Mouse (Mus musculus) T-helper 17 cell (primary cell): ENCODE results near the gene Gm4737.
"Not testable (repeated sequence)": the region's sequence is repeated elsewhere in the genome, so short reads cannot be mapped to it uniquely, and the experiment has no call there.

ENCODE experiments used
- in situ Hi-C, 2 experiments: fragments of 300-600 bp; cut with MboI, MseI; formaldehyde crosslinking; loops; 1 replicate in 1 of 2; 2 replicates in 1 of 2; pipeline ENCODE4 v1.15.1; 2025; ENCODE audit warnings: high pct_unique_total_duplicates in 2 of 2

The Gm4737 gene

DNA sequence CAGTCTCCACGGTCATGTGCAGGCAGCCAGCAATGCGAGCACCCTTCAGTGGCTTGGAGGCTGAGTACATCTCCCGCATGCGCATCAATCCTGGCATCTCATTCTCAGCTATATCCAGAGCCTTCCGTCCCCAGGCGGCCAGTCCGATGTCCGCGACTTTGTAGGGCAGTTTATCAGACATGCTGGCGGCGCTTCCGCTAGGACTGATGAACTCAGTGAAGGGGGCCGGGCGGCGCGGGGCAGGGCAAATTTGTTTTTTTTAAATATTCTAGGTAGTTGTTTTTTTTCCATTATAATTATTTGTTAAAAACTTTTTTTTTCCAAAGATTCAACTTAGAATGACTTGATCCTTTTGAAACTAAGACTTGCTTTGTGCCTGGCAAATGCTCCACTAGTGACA is at the start of gene Gm4737:
TSS of gene Gm4737 (minus strand) at position 246 of the 400 bp plus-strand sequence.
- in situ Hi-C loops, result not testable (repeated sequence)

DNA sequence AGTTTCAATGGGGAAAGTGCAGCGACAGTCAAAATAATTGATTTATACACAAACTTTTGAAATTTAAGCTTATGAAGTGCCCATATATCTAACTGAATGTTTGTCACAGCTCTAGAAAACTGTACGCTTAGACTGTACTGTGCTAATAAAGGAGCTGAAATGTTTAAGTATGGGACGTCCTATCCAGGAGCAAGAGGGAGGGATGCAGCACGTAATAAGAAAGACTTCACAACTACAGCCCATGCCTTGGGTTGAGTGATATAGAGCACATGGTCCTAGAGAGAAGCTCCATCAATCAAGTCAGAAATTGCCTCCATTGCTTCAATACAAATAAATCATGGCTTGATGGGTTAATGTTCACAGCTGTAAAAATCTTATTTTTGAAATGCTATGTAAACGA is 40.9 kb upstream of the Gm4737 start:
- in situ Hi-C loops, result no loop called here

DNA sequence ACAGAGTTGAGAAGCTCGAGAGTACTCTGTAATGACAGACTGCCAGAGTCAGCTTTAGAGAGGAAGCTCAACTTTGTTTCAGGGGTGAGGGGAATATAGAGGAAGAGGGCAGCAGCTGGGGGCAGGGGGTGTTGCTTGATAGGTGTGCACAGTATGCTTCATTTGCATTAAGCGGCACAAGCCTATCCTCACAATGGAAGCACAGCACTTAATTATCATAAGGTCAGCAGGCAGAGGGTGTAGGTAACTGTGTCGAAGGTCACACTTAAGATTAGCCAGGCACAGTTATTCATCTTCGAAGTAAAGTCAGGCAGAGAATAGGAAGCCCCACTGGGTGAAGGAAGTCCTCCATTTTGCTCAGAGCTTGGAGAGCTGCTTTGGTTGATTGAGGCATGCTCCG is 28.2 kb upstream of the Gm4737 start:
- in situ Hi-C loops, result loop anchor here in 1 of 2 experiments (5.0 to 10.0 kb wide), 2 partner anchors 64 to 1528 kb away; no protein-coding TSS in a partner anchor

DNA sequence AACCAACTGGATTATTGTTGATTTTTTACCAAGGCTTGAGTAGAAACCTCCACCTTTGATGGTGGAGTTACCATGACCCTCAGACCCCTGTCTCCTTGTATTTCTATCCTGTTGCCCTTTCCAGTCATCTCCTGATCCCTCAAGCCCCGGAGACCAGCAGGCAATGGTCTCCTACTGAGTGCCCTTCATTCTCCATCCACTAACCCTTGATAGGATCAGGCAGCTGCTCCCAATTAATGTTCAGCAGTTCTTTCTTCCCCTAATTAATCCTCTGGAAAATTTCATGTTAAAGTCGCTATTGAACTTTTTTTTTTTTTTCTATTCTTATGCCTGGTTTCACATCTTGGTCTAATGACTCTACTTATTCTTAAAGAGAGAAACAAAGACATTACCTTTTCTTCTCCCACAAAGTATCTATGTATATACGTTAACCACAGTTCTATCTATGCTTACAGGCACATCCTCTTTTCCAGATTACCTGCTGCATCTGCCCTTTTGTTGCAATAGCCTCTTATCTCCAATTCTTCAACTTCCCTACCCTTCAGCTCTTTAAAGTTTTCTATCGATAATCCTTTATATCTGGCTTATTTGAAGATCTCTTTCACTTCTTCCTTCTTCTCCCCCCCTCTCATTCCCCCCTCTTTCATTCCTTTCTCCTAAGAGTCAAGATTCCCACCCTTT is 23.4 kb upstream of the Gm4737 start:
- in situ Hi-C loops, result no loop called here

DNA sequence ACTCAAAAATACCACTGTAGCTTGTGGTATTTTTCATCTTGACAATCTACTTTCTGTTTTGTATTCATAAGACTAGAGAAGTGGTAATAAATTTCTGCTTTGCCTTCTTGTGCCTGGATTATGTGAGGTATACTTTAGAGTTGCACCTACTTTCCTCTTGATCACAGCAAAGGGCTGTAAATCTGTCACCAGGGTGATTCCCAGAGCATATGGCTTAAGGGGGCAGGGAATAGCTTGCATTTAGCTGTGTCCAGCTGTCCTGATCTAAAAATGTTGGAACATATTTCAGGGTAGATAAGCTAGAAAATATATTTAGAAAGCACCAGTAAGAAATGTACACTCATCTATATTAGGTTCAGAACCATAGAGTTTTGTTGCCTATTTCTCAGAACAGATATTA is 18.2 kb upstream of the Gm4737 start:
- in situ Hi-C loops, result no loop called here

DNA sequence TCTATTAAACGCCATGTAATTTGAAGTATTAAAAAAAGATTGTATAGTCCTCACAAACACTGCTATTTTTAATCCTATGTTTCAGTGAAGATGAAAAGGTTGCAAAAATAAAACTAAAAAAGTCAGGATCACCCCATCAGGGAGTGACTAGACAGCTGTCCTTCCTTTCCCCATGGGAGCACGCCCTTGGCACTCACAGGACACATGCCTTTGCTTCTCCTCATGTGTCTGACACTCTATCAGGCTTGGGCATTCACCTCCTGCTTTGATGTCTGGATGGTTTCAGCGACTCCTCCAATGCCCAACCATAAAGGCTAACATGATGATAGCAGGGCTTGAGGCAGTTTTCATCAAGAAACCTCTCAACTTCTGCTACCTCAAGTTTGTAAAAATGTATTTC is 12.1 kb upstream of the Gm4737 start:
- in situ Hi-C loops, result no loop called here

DNA sequence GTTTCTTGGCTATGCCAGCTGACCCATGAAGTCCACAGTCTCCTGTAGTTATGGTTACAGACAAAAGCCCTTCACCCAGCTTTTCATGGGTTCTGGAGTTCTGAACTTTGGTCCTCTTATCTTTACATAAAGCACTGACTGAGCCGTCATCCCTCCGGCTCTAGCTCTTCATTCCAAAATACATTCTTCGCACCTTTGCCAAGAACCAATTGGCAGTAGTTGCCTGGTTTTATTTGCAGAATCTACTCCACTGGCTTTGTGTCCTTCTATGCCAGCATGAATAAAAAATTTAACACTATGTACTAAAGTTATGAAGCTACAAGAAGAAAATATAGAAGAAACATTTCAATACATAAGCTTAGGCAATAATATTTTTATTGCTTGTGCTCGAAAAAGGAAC is 10.4 kb upstream of the Gm4737 start:
- in situ Hi-C loops, result no loop called here

DNA sequence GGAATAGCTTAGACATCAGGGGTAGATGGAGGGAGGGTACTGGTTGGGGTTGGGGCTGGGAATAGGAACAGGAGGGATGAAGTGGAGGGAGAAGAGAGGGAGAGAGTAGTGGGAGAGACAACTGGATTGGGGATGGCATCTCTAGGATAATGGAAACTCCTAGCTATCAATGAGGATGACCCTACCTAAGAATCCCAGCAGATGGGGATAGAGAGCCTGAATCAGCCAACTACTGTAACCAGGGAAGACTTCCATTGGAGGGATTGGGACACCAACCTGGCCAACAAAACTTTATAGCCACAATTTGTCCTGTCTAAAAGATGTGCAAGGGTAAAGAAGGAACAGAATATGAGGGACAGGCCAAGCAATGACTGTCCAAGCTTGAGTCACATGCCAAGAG is 3.7 kb downstream of the Gm4737 start:
- in situ Hi-C loops, result no loop called here

DNA sequence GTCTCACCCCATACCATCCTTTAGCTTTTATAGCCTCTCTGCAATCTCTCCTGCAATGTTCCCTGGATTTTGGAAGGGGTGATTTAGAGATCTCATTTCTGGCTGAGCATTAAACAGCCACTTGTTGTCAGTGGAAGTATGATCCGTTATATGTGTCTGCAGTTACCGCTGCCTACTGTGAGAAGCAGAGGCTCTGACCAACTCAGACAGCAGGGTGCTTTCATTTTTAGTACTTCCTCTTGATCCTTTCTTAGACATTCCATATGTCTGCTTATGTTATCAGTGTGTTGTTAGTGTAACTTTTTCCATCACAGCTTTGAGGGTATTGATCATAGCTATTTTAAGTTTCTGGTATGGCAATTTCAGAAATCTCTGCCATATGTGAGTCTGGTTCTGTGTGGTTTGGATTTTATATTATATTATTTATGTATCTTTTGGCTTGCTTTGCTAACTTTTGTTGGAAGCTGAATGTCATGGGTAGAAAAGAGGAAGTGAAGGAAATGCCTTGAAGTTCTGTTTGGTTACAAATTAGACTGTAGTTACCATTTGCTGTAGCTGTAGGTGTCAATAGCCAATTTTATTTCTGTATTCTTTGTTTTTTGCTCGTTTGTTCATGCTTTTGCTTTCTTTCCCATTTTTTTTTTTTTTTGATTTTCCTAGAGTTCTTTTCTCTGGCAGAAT is 6.1 kb downstream of the Gm4737 start:
- in situ Hi-C loops, result loop anchor here in 1 of 2 experiments (10.0 kb wide), 1 partner anchor 1504 kb away; no protein-coding TSS in a partner anchor

DNA sequence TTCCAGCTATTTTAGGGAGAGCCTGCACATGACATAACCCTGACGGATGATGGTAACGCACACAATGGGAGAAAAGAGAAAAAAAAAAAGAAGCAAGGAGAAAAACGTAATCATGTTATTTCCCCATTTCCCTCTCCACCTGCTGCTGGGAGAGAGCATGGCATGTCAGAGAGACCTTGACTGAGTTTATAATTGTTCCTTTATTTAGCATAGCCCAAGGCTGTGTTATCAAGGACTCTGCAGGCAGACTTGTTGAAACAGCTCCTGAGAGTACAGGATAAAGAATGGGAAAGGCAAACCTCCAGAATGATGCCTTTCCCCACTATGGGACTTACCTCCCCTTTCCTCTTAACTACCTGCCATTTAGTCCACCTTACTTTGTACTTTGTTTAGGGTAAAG is 7.9 kb downstream of the Gm4737 start:
- in situ Hi-C loops, result loop anchor here in 1 of 2 experiments (10.0 kb wide), 1 partner anchor 1502 kb away; no protein-coding TSS in a partner anchor

DNA sequence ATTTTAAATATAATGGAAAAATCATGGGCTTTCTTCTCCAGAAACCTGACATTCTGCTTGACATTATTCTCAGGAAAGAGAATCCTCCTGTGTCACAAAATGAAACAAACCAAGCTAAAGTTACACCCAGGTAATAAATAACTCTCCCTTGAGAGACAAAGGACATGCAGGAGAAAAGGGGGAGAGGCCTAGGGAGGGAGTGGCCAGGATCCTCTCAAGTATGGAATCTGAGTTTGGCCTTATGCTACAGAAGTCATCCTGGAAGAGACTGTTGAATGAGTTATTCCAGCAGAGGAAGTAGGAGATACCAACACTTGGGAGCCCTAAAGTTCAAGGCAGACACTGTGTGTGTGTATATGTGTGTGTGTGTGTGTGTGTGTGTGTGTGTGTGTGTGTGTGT is 32.6 kb downstream of the Gm4737 start:
- in situ Hi-C loops, result loop anchor here (5.0 to 25.0 kb wide), 4 partner anchors 115 to 885 kb away; partner anchors contain the start of gene Nectin3 (in 1 of the 2)

DNA sequence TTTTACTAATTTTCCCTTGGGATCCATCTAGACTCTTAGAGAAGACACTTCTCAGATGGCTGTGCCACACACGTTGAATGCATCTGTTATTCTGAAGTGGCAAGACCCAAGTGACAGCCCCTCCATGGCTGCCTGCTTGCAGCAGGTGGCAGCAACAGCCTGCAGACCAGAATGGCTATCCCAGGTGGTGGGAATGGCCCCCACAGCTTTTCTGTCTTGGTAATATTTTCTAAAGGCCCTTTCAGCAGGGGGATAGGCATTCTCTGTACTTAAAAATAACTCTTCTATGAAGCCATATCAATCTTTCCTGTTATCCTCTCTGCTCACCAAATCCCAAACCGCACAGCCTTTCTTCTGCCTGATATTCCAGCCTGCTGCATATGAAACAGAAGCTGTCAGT is 33.5 kb downstream of the Gm4737 start:
- in situ Hi-C loops, result loop anchor here (5.0 to 25.0 kb wide), 4 partner anchors 114 to 884 kb away; partner anchors contain the start of gene Nectin3 (in 1 of the 2)

DNA sequence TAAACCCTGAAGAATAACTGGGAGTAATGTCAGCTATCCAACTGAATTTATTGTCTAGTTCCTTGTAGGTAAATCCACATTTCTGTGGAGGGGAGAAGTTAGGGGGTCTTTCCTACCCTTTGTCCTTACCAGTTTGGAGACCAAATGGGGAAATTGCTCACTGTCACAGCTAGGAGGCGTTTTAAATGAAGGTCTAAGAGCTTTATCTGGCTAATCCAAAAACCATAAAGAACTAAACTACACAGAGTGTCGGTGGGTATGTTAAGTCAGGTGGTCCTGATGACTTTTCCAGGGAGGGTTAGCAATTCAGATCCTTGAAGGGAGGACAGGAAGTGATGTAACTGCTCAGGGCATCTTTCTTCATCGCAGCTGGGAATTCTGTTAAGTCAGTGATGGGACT is 34.3 kb downstream of the Gm4737 start:
- in situ Hi-C loops, result loop anchor here (5.0 to 25.0 kb wide), 4 partner anchors 113 to 883 kb away; partner anchors contain the start of gene Nectin3 (in 1 of the 2)

DNA sequence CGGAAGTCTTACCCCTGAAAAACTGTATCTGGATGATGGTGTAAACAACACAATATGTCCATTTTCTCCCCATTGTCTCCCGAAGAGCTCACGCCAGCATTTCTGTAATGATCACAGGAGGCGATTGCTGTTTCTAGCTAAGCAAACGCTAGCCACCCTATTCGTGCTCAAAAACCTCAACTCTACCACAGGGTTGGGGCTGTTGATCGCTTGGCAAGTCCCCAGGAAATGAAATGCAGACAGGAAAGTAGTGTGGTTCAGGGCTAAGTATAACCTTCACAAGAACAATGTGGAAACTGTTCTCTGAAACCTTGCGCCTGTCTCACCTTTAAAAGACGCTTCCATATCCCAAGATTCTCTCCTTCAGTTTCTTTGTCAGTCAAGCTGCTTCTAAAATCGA is 34.9 kb downstream of the Gm4737 start, which contains the start of gene Cd96:
TSS of gene Cd96 (minus strand) at position 232 of the 400 bp plus-strand sequence.
- in situ Hi-C loops, result loop anchor here (5.0 to 25.0 kb wide), 4 partner anchors 113 to 883 kb away; partner anchors contain the start of gene Nectin3 (in 1 of the 2)

DNA sequence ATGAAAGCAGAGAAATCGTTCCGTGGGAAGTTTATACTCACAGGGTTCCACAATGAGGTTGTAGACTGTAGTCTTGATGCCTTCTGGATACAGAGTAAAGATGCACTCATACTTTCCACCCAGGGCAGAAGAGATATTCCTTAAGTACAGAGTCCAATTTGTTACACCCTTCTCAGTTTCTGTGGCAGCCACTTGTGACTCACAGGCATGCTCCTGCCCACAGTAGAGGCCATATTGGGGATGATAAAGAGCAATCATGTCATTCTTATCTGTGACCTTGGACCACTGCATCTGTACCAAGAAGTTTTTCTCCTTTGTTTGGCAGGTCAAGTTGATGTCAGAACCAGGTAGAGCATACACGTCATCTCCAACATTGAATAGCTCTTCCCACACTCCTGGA is 37.2 kb downstream of the Gm4737 start:
- in situ Hi-C loops, result loop anchor here in 1 of 2 experiments (25.0 kb wide), 1 partner anchor 880 kb away; no protein-coding TSS in a partner anchor

DNA sequence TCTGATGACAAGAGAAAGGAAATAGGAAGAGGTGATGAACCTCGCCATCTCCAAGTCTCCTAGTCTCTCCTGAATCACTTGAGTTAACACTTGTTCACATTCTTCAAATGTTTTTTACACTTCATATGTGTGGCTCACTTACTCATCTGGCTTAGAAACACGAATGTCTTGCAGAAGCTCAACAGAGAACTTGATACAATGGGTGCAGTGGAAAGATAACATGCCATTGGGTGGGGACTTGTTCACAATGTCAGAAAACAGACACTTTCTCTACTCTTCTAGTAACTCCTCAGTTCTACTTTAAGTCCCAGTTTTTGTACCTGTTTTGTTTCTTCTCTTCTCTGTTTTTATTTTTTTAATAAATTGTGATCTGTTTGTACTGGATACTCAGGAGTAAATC is 40.1 kb downstream of the Gm4737 start:
- in situ Hi-C loops, result loop anchor here in 1 of 2 experiments (25.0 kb wide), 1 partner anchor 877 kb away; no protein-coding TSS in a partner anchor

DNA sequence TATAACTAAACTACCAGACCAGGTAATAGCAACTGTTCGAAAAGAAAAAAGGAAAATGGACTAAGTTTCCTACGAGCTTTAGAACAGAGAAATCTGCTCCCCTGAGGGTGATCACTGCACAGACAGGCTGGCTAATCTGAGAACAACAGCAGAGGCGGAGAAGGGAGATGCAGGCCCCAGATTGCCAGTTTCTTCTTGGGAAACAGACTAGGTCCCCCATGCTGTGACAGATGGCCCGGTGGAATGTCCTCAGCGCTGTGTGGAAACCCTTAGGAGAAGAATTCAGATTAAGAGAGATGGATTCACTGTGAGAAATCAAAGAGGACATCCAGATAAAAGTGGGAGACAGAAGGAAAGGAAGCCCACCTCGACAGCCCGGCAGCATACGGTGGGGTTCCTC is 45.3 kb downstream of the Gm4737 start:
- in situ Hi-C loops, result loop anchor here in 1 of 2 experiments (25.0 kb wide), 1 partner anchor 872 kb away; no protein-coding TSS in a partner anchor

DNA sequence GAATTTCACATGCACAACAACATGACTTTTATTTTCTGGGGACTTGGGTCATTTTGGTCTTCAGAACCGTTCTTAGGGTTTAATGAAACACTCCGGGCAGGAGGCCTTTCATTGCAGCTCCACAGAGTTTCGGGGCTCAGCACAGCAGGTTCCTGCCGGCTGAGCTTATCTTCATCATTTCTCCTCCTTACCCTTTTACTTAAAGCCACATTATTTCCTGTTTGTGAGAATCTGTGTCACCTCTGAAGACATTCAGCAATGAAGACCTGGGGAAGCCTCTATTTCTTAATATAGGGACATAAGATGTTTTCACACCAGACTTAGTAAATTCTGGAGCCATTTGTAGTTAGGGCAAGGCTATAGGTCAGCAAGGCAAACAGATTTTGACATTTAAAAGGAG is 47.4 kb downstream of the Gm4737 start:
- in situ Hi-C loops, result loop anchor here in 1 of 2 experiments (25.0 kb wide), 1 partner anchor 870 kb away; no protein-coding TSS in a partner anchor

DNA sequence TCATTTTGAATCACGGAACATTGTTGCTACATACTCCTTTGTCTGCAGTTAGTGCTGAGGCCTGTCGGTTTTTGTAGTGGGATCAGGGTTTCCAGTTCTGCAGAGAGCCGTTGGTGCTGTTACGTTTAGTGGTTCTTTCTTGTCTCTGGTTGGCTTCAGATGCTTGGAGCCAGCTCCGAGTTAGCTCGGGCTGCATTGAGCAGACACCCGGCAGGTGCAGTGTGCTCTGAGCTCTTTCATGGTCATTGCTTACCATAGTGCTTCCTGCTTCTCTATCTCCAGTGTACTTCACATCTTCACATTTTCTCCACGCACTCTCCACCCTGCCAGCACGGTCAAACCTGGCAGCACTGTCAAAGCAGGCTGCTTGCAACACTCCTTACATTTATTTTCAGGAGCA is 50.4 kb downstream of the Gm4737 start:
- in situ Hi-C loops, result loop anchor here in 1 of 2 experiments (25.0 kb wide), 1 partner anchor 867 kb away; no protein-coding TSS in a partner anchor
